Mouse (Mus musculus) 3T3-L1 (cell line): ENCODE data around the gene Dennd1b.

Experiments used
- DNase-seq: peaks from one replicate; pipeline ENCODE4 v3.0.0-alpha.2; 2015; ENCODE audit warnings: low read depth, low spot score

Dennd1b gene

GRCm38 (mm10) chr1:138963161-138963867, at the start of gene Dennd1b:
Gene Dennd1b, plus strand, starts transcription at chr1:138963435.
- DNase-seq: peak; percentile 64

- DNase-seq: no peak
These were observed 47.6 kb upstream of the Dennd1b start for GRCm38 (mm10) chr1:138915596-138915995.

DNA sequence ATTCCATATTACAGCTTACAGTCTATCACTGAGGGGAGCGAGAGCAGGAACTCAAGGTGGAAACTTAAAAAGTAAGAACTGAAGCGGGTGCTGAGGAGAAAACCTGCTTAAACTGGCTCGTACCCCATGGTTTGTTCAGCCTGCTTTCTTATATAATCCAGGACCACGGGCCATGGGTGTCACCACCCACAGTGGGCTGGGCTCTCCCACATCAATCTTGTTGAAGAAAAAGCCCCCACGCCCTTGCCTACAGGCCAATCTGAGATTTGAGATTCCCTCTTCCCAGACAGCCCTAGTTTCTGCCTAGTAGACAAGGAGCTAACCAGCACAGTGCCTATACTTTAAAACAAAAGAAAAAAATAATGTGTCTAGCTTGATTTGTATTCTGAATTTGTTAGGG, 43.6 kb upstream of the Dennd1b start:
- DNase-seq: no peak

- DNase-seq: no peak
These were observed 43.2 kb upstream of the Dennd1b start for GRCm38 (mm10) chr1:138920082-138920481.

- no peak for DNase-seq
These were observed 42.4 kb upstream of the Dennd1b start for GRCm38 (mm10) chr1:138920799-138921198.

- no peak for DNase-seq
These were observed 40.3 kb upstream of the Dennd1b start for GRCm38 (mm10) chr1:138922886-138923285.

DNA sequence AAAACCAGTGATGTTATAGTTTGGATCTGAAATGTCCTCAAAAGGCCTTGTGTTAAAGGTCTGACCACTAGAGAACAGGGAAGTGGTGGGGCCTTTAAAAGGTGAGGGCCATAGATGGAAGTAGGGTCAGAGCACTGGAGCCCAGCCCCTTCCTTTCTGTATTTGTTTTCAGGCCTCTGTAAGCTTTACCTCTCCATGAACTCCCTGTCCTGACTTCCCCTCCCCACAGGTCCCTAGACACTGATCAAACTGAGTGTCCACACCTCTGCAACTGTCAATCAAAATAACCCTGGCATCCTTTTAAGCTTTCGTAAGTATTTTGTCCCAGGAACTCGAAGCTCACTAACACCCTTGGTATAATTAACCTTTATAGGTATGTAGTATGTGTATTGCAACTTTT, 39.0 kb upstream of the Dennd1b start:
- no peak for DNase-seq

DNA sequence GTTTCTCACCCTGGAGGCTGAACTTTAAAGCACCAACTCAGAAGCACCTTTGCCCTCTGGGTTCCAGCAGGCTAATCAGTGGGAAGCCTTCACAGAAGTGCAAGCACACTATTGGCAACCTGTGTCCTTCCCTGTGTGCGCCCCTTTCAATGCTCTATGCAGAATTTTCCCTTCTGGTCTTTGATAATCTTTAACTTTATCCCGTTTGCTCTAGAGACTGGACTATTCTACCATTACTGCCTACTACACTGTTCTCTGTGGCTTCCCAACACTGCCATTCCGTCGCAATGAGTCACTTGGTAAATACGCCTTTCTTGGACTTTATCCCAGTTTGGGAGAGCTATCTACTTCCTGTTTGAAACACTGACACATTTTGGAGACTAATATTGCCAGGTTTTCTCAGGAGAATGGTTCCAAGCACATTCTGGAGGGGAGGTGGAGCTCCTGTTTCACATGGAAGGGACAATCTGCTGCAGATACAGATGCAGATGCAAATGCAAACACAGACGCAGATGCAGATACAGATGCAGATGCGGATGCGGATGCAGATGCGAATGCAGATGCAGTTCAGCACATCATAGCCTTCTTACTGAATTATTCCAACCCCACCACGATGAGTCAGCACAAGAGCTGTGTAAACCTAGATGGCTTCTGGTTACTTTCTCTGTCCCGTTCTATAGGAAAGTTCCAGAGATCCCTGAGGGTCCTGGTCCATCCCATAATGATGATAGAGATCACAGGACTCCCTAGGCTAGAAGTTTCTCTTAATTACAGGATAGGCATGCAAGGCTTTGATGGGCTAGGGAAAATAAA, 34.4 kb upstream of the Dennd1b start:
- DNase-seq: peak; percentile 100

DNA sequence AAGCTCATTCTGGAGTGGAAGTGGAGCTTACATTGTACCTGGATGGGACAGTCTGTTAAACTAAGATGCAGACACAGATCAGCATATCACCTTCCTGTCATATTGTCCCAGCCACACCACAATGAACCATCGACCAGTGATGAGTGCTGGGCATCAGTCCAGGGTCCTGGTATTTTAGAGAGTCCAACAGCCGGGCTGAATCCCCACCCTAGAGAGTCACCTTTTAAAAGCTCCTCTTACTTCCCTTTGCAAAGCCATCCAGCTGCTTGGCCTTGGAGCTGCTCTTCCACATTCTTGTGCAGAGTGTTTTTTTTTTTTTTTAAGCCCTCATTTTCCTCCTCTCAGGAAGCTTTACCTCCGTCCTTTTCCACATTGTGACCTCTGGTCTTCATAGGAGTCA, 33.2 kb upstream of the Dennd1b start:
- peak; percentile 55 for DNase-seq

DNA sequence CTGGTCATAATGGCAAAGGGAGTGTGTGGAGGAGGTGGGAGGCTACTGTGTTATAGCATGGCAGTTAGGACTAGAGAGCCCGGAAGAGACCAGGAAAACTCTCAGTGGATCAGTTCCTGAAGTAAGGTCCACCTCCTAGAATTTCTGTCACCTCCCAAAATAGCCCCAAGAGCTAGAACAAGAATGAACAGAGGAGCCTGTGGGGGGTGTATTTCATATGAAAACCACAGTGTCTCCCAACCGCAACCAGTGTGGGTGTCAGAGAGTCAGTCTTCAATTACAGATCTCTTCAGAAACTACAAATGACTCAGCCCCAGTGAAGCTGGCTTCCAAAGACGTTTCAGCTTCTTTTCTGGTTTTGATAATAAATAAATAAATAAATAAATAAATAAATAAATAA, 32.4 kb upstream of the Dennd1b start:
- DNase-seq: peak; percentile 74

- DNase-seq: peak; percentile 81
These were observed 27.1 kb upstream of the Dennd1b start for GRCm38 (mm10) chr1:138936169-138936568.

DNA sequence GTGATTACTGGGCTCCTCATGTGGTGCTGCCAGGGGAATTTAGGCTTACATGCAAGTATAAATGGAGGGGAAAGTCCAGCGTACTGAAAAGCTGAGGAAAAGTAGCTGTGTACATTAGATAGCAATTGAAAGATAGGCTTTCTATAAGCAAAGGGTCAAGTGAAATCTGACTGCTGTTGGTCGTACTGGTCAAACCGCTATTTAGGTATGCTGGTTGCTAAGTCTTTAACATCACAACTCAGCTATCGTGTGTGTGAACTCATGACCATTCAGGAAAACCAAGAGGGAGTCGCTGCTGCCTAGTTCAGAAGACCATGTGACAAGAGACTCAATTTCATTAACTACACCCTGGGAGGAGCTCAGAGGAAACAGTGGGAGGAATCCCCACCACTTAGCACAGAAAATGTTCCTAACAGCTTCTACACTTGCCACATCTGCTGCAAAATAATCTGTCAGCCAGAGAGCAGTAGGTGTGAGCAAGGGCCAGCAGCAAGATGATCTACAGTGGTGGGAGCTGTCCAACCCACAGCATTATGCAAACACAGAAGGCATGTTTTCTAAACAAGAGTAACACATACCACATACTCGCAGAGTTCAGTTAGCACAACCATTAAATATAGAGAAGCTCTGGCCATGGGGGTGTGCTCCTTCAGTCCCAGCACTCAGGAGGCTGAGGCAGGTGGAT, 25.4 kb upstream of the Dennd1b start:
- peak; percentile 35 for DNase-seq

DNA sequence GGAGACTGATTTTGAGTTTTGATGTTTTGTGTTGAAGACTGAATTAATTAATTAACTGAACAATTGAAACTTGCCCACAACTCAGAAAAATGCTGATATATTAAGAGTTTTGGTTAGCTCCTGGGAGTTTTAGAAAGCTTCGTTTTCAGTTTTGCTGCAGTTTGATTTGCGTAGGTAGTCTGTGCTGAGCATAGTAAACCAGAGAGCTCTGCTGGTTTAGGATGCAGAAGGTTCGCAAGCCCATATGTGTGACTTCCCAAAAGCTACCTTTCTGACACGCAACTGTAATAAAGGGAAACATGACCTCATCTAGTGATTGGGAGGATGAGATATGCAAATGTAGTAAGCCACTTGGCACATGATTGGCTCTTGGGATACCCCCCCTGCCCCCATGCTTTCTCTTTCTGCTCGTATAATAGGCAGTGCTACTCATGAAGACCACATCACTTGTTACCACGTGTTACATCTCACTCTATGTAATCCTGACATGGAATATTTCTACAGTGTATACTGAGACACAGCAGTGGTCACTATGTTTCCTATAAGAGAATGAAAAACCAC, 23.6 kb upstream of the Dennd1b start:
- no peak for DNase-seq

GRCm38 (mm10) chr1:138940407-138940806, 22.8 kb upstream of the Dennd1b start:
- no peak for DNase-seq

DNA sequence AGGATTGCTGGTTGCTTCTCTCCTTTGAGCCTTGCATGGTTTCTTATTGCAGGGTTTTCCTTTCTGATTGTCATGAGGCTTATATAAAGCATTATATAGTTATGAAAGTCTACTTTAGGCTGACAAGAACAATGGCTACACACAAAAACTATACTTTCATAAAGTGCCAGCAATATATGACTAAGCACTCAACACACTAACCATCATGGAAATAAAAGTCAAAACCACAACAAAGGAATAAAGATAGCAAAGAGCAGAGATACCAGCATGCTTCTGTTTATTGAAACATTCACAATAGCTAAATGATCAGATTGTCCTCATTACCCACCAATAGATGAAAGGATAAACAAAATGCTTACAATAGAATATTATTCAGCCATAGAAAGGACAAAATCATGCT, 11.1 kb upstream of the Dennd1b start:
- peak; percentile 16 for DNase-seq

DNA sequence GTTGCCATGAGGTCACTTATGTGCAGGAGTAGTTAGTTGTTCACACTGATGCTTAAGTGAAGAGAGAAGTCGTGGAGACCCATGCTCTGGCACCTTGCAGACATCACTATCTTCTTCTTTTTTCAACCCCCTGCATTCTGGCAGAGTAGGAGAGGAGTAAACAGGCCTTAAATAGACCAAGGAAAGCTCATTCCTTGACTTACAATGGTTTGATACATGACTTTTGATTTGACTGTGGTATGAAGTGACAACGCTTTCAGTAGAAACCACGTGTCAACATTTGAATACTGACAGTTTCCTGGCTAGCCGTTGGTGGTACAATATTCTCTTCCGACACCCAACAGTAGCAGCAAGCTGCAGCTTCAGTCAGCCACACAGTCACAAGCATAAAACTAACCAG, 8.3 kb upstream of the Dennd1b start:
- DNase-seq: no peak

GRCm38 (mm10) chr1:138955455-138955854, 7.8 kb upstream of the Dennd1b start:
- no peak for DNase-seq

DNA sequence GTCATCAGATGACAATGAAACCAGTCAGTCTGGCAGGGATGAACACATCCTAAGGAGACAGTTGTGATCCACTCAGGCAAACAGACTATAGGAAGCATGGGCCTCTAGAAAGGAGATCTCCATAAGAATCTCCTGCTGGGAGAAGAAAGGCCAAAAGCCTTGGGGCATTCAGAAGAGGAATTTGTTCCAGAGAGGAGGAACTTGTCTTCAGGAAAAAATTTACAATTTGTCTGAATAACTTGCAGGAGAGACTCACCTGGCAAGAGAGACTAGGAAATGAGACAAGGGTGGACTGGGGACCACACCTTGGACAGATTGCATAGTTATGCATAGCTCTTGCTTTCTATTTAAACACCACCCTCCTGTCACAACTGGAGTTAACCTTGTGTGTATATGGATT, 6.7 kb upstream of the Dennd1b start:
- no peak for DNase-seq

DNA sequence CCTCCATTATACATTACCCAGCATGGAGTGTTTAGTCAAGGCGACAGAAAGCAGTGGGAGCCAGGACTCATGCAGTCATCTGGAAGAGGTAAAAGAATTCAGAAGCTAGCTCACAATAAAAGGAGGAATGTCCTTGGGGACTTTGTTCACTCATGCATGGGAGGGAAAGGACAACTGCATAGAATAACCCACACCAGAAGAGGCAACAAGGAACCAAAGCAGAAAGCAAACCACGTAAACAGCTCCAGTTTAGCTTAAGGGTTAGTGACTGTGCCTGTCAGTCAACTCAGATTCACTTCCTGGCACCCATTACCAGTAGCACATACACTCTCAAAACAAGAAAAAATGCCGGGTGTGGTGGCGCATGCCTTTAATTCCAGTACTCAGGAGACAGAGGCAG, 6.1 kb upstream of the Dennd1b start:
- DNase-seq: no peak

GRCm38 (mm10) chr1:138958863-138959262, 4.4 kb upstream of the Dennd1b start:
- no peak for DNase-seq

DNA sequence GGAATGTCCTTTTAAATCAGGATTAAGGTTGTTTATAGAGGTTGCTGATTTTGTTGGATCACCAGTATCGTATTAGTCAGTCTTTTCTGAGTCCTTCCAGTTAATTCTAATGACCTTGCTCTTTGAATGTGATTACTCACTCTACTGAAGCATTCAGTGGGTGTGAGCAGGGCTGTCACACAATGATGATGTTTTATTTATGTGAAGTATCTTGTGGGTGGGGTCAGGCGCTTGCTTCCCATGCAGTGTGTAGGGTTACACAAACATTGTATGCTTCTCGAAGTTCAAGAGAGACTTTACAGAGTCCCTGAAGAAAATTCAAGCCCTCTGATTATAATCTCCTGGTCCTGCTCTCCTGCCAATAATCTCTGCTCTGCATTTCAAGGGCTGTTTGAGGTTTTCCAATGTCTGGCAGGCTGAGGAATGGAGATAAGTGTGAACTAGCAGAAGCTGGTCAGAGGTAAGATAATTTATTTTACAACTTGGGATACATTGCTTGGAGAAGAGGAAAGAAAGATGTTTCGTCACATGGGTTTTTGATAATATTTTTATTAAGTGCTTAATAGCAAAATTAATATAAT, 3.2 kb upstream of the Dennd1b start:
- peak; percentile 50 for DNase-seq
